Comparison of ENCODE assay signal across 8 mouse cellular contexts in genomic region chr8:4276111-4276465, GRCm38 (mm10). TPM values are rescaled to one million over a fixed set of nuclear protein-coding genes. Genes with fewer than 3 reads are reported as not detected.
A peak's percentile ranks its signal among the peaks of the same experiment; 100 is the strongest.
DNase-seq lines count a peak whose midpoint lies in the region; ATAC-seq and TF ChIP-seq lines count a peak whose summit lies in the region.

No protein-coding gene starts in this region.

- no peak for TF ChIP-seq CTCF in ES-Bruce4 (IDR thresholded peaks at IDR 0.05; ENCODE audit: low read depth, low read length)

- peaks cover 33% of the 10 kb centered on the region for H3K36me3 ChIP-seq in heart, embryonic 13.5 days
- peaks cover 21% of the 10 kb centered on the region for H3K36me3 ChIP-seq in ES-Bruce4 (ENCODE audit: control insufficient read depth, insufficient read depth, low read length, poor library complexity, severe bottlenecking)
- H3K36me3 ChIP-seq in forebrain, embryonic 16.5 days (ENCODE audit: control insufficient read depth, insufficient read depth) = peaks cover 9% of the 10 kb centered on the region; the same call in 1 of the 2 replicates
- peaks cover 3% of the 10 kb centered on the region; the same call in 1 of the 2 replicates for H3K36me3 ChIP-seq in liver, embryonic 16.5 days (ENCODE audit: control insufficient read depth, insufficient read depth)

- H3K9me3 ChIP-seq in heart, embryonic 13.5 days = no peaks in the 10 kb centered on the region
- H3K9me3 ChIP-seq in ES-Bruce4 (replicated peaks; ENCODE audit: control insufficient read depth, insufficient read depth, low read length, poor library complexity, severe bottlenecking) = no peaks in the 10 kb centered on the region
- no peaks in the 10 kb centered on the region for H3K9me3 ChIP-seq in forebrain, embryonic 16.5 days (ENCODE audit: control insufficient read depth, low read length)
- no peaks in the 10 kb centered on the region for H3K9me3 ChIP-seq in liver, embryonic 16.5 days (replicated peaks; ENCODE audit: control insufficient read depth, low read length)

- no peak for DNase-seq in heart, postnatal 25 days (ENCODE audit: low spot score)
- no peak for DNase-seq in right cerebral cortex, postnatal 25 days
- no peak for DNase-seq in yolk sac, embryonic 10.5 days (ENCODE audit: low spot score)

- peaks cover 11% of the 10 kb centered on the region for H3K4me1 ChIP-seq in heart, embryonic 13.5 days
- H3K4me1 ChIP-seq in ES-Bruce4 (ENCODE audit: control insufficient read depth, insufficient read depth, low read length) = no peaks in the 10 kb centered on the region
- H3K4me1 ChIP-seq in forebrain, embryonic 16.5 days (replicated peaks; ENCODE audit: control insufficient read depth, insufficient read depth, low read length) = peaks cover 11% of the 10 kb centered on the region
- H3K4me1 ChIP-seq in liver, embryonic 16.5 days (ENCODE audit: control insufficient read depth, low read depth, low read length) = peaks cover 9% of the 10 kb centered on the region

- TF ChIP-seq POLR2A in ES-Bruce4 (IDR thresholded peaks at IDR 0.05; ENCODE audit: insufficient read depth, low read length) = no peak

- 25% methylated on average over 9 of the region's 9 CpGs for WGBS in heart, embryonic 13.5 days
- 25% methylated on average over 9 of the region's 9 CpGs for WGBS in forebrain, embryonic 16.5 days
- WGBS in liver, embryonic 16.5 days (ENCODE audit: insufficient replicate concordance) = 24% methylated on average over 9 of the region's 9 CpGs

- H3K27ac ChIP-seq in heart, embryonic 13.5 days (replicated peaks) = peak overlapping the region; percentile 43
- H3K27ac ChIP-seq in ES-Bruce4 (ENCODE audit: insufficient read depth, low read length) = peak overlapping the region; percentile 74
- peak overlapping the region; percentile 84 for H3K27ac ChIP-seq in forebrain, embryonic 16.5 days (ENCODE audit: low read length)
- H3K27ac ChIP-seq in liver, embryonic 16.5 days (ENCODE audit: low read length) = peak overlapping the region; percentile 54; the same call in 1 of the 2 replicates

- peak overlapping the region; percentile 70 for H3K4me3 ChIP-seq in heart, embryonic 13.5 days
- peak overlapping the region; percentile 99 for H3K4me3 ChIP-seq in ES-Bruce4 (ENCODE audit: low read depth, low read length)
- H3K4me3 ChIP-seq in forebrain, embryonic 16.5 days (replicated peaks; ENCODE audit: low read length) = peak overlapping the region; percentile 66
- peak overlapping the region; percentile 81 for H3K4me3 ChIP-seq in liver, embryonic 16.5 days (ENCODE audit: low read depth, low read length)

- H3K27me3 ChIP-seq in heart, embryonic 13.5 days (replicated peaks) = no peaks in the 10 kb centered on the region
- H3K27me3 ChIP-seq in ES-Bruce4 (ENCODE audit: control insufficient read depth, insufficient read depth, low read length, poor library complexity, severe bottlenecking) = no peaks in the 10 kb centered on the region
- no peaks in the 10 kb centered on the region for H3K27me3 ChIP-seq in forebrain, embryonic 16.5 days (replicated peaks; ENCODE audit: control insufficient read depth, insufficient read depth, low read length)
- no peaks in the 10 kb centered on the region for H3K27me3 ChIP-seq in liver, embryonic 16.5 days (ENCODE audit: control insufficient read depth, insufficient read depth, low read depth, low read length)

- peak overlapping the region; percentile 87 for H3K9ac ChIP-seq in heart, embryonic 13.5 days
- peak overlapping the region; percentile 90 for H3K9ac ChIP-seq in ES-Bruce4 (ENCODE audit: low read depth, poor library complexity, severe bottlenecking)
- peak overlapping the region; percentile 73 for H3K9ac ChIP-seq in forebrain, embryonic 16.5 days (replicated peaks; ENCODE audit: low read depth, low read length)
- peak overlapping the region; percentile 79 for H3K9ac ChIP-seq in liver, embryonic 16.5 days (ENCODE audit: low read depth, low read length)

- H3K4me2 ChIP-seq in heart, embryonic 13.5 days = peak overlapping the region; percentile 79
- peak overlapping the region; percentile 61 for H3K4me2 ChIP-seq in forebrain, embryonic 16.5 days (ENCODE audit: low read length)
- H3K4me2 ChIP-seq in liver, embryonic 16.5 days (ENCODE audit: low read depth, low read length) = peak overlapping the region; percentile 94

- no peak for TF ChIP-seq EP300 in ES-Bruce4 (IDR thresholded peaks at IDR 0.05; ENCODE audit: insufficient read depth, low read depth, low read length)

- ATAC-seq in heart, embryonic 13.5 days (ENCODE audit: extremely low read depth, insufficient number of reproducible peaks, low FRiP score, low TSS enrichment) = 0 out of 2 replicates have a peak, but pooled peaks have one; percentile 33
- no peak for ATAC-seq in forebrain, embryonic 16.5 days
- no peak for ATAC-seq in liver, embryonic 16.5 days (ENCODE audit: low read depth)
- no peak for ATAC-seq in erythroid progenitor cell, adult 5-6 weeks (replicated peaks; ENCODE audit: low FRiP score, poor library complexity, severe bottlenecking)

- intact Hi-C loops in heart, postnatal 25 days (cut with DNase I) = loop anchor here (5.0 kb wide), 1 partner anchor 46 kb away; no protein-coding TSS in a partner anchor

RNA-seq across cellular contexts. Expression of gene Timm44, which starts 0.4 kb away (rescaled TPM):
- 54.4 and 54.9 TPM in 2 replicates for polyA plus RNA-seq in heart, embryonic 13.5 days (2015; fragmentation: Nextera tagmentation; extraction: Ambion mirVana)
- total RNA-seq in heart, postnatal 25 days (2021) = 100 to 1,000 TPM; 117 TPM
- 99.1 and 103 TPM in 2 replicates for polyA plus RNA-seq in ES-Bruce4 (2011; ENCODE audit: insufficient read depth, insufficient read length, low read depth, missing spikeins)
- 41.1 and 44.5 TPM in 2 replicates for polyA plus RNA-seq in forebrain, embryonic 16.5 days (2015; fragmentation: Nextera tagmentation; extraction: Ambion mirVana)
- 28.3 and 30.0 TPM in 2 replicates for polyA plus RNA-seq in liver, embryonic 16.5 days (2015; fragmentation: Nextera tagmentation; extraction: Ambion mirVana)
- total RNA-seq in erythroid progenitor cell, adult 5-6 weeks (2015; ENCODE audit: low replicate concordance) = 30.6 and 42.9 TPM in 2 replicates
- 28.4 and 36.9 TPM in 2 replicates for total RNA-seq in erythroid progenitor cell, adult 5-6 weeks (2017; ENCODE audit: low replicate concordance)

RNA-seq across cellular contexts. Expression of gene Ctxn1, which starts 17.0 kb away (rescaled TPM):
- 35.1 and 38.4 TPM in 2 replicates for polyA plus RNA-seq in heart, embryonic 13.5 days (2015; fragmentation: Nextera tagmentation; extraction: Ambion mirVana)
- 1 to 10 TPM in 1 of 2 experiments, under 1 TPM in 1; 0.75 to 1.1 TPM for total RNA-seq in heart, postnatal 25 days (2021)
- polyA plus RNA-seq in ES-Bruce4 (2011; ENCODE audit: insufficient read depth, insufficient read length, low read depth, missing spikeins) = 21.6 and 25.0 TPM in 2 replicates
- polyA plus RNA-seq in forebrain, embryonic 16.5 days (2015; fragmentation: Nextera tagmentation; extraction: Ambion mirVana) = 417 and 424 TPM in 2 replicates
- 1.3 and 1.5 TPM in 2 replicates for polyA plus RNA-seq in liver, embryonic 16.5 days (2015; fragmentation: Nextera tagmentation; extraction: Ambion mirVana)
- total RNA-seq in erythroid progenitor cell, adult 5-6 weeks (2015; ENCODE audit: low replicate concordance) = not detected in 2 replicates
- total RNA-seq in erythroid progenitor cell, adult 5-6 weeks (2017; ENCODE audit: low replicate concordance) = 1.1 TPM in 1 of 2 replicates, not detected in the other

RNA-seq across cellular contexts. Expression of gene Snapc2, which starts 23.2 kb away (rescaled TPM):
- 39.5 and 42.8 TPM in 2 replicates for polyA plus RNA-seq in heart, embryonic 13.5 days (2015; fragmentation: Nextera tagmentation; extraction: Ambion mirVana)
- total RNA-seq in heart, postnatal 25 days (2021) = 10 to 100 TPM; 14.4 to 15.0 TPM
- 26.8 and 29.0 TPM in 2 replicates for polyA plus RNA-seq in ES-Bruce4 (2011; ENCODE audit: insufficient read depth, insufficient read length, low read depth, missing spikeins)
- polyA plus RNA-seq in forebrain, embryonic 16.5 days (2015; fragmentation: Nextera tagmentation; extraction: Ambion mirVana) = 65.8 and 69.8 TPM in 2 replicates
- polyA plus RNA-seq in liver, embryonic 16.5 days (2015; fragmentation: Nextera tagmentation; extraction: Ambion mirVana) = 14.0 and 14.1 TPM in 2 replicates
- total RNA-seq in erythroid progenitor cell, adult 5-6 weeks (2015; ENCODE audit: low replicate concordance) = 4.2 and 10.5 TPM in 2 replicates
- 3.2 and 6.7 TPM in 2 replicates for total RNA-seq in erythroid progenitor cell, adult 5-6 weeks (2017; ENCODE audit: low replicate concordance)

RNA-seq across cellular contexts. Expression of gene Tgfbr3l, which starts 28.1 kb away (rescaled TPM):
- 2.2 and 2.5 TPM in 2 replicates for polyA plus RNA-seq in heart, embryonic 13.5 days (2015; fragmentation: Nextera tagmentation; extraction: Ambion mirVana)
- total RNA-seq in heart, postnatal 25 days (2021) = 1 to 10 TPM; 2.4 to 2.5 TPM
- polyA plus RNA-seq in ES-Bruce4 (2011; ENCODE audit: insufficient read depth, insufficient read length, low read depth, missing spikeins) = 4.2 and 5.6 TPM in 2 replicates
- polyA plus RNA-seq in forebrain, embryonic 16.5 days (2015; fragmentation: Nextera tagmentation; extraction: Ambion mirVana) = 2.6 and 3.3 TPM in 2 replicates
- polyA plus RNA-seq in liver, embryonic 16.5 days (2015; fragmentation: Nextera tagmentation; extraction: Ambion mirVana) = 0.82 and 1.1 TPM in 2 replicates
- total RNA-seq in erythroid progenitor cell, adult 5-6 weeks (2015; ENCODE audit: low replicate concordance) = not detected in 2 replicates
- not detected in 2 replicates for total RNA-seq in erythroid progenitor cell, adult 5-6 weeks (2017; ENCODE audit: low replicate concordance)

RNA-seq across cellular contexts. Expression of gene Gm49320, which starts 37.4 kb away (rescaled TPM):
- polyA plus RNA-seq in heart, embryonic 13.5 days (2015; fragmentation: Nextera tagmentation; extraction: Ambion mirVana) = 0.52 TPM in 1 of 2 replicates, not detected in the other
- not detected for total RNA-seq in heart, postnatal 25 days (2021)
- polyA plus RNA-seq in ES-Bruce4 (2011; ENCODE audit: insufficient read depth, insufficient read length, low read depth, missing spikeins) = 0.33 and 1.2 TPM in 2 replicates
- 0.98 and 1.3 TPM in 2 replicates for polyA plus RNA-seq in forebrain, embryonic 16.5 days (2015; fragmentation: Nextera tagmentation; extraction: Ambion mirVana)
- not detected in 2 replicates for polyA plus RNA-seq in liver, embryonic 16.5 days (2015; fragmentation: Nextera tagmentation; extraction: Ambion mirVana)
- total RNA-seq in erythroid progenitor cell, adult 5-6 weeks (2015; ENCODE audit: low replicate concordance) = 2.5 TPM in 1 of 2 replicates, not detected in the other
- not detected in 2 replicates for total RNA-seq in erythroid progenitor cell, adult 5-6 weeks (2017; ENCODE audit: low replicate concordance)

Comparison
In these comparisons a context has a peak if more than half of its experiments do, and no peak if none do; other contexts are left out.
1. RNA of gene Ctxn1, which starts 17.0 kb away (polyA plus RNA-seq): 417 to 424 TPM in forebrain, embryonic 16.5 days; 35.1 to 38.4 TPM in heart, embryonic 13.5 days, 21.6 to 25.0 TPM in ES-Bruce4 and 1.3 to 1.5 TPM in liver, embryonic 16.5 days; every median in the first group is over 10 times any median in the second.
2. Peak in every context shown above with its lines, with median percentiles within 50 percentile points of each other: H3K27ac ChIP-seq, H3K4me2 ChIP-seq, H3K4me3 ChIP-seq and H3K9ac ChIP-seq.